Comparison of ENCODE assay signal across 18 mouse cellular contexts in genomic region chr1:184665243-184665642, GRCm38 (mm10).
DNase-seq lines count a peak whose midpoint lies in the region; ATAC-seq lines count a peak whose summit lies in the region.
"Had no signal": no experiment of that assay in that cellular context is flagged by ENCODE, and none has a peak within 500 bp of the region (broad histone marks: within the 10 kb centered on the region; RNA-seq: fewer than 3 reads in every experiment).

No protein-coding gene starts in this region.

- peak overlapping the region; percentile 35 for H3K4me2 ChIP-seq in liver, embryonic 16.5 days (ENCODE audit: low read depth, low read length)
- no peak overlapping the region for H3K4me2 ChIP-seq in hindbrain, embryonic 11.5 days (replicated peaks; ENCODE audit: low read depth, low read length)
- H3K4me2 ChIP-seq: embryonic facial prominence, embryonic 13.5 days; forebrain, embryonic 12.5 days; heart, embryonic 13.5 days; limb, embryonic 12.5 days had no signal

- 0 out of 2 replicates have a peak overlapping the region, but pooled peaks have one; percentile 40 for H3K9ac ChIP-seq in liver, embryonic 16.5 days (ENCODE audit: low read depth, low read length)
- no peak overlapping the region for H3K9ac ChIP-seq in hindbrain, embryonic 11.5 days (ENCODE audit: low read depth, low read length)
- H3K9ac ChIP-seq: embryonic facial prominence, embryonic 13.5 days; forebrain, embryonic 12.5 days; heart, embryonic 13.5 days; limb, embryonic 12.5 days had no signal

- peaks cover 52% of the 10 kb centered on the region for H3K4me1 ChIP-seq in erythroblast, embryonic 14.5 days (ENCODE audit: control insufficient read depth)
- peaks cover 25% of the 10 kb centered on the region for H3K4me1 ChIP-seq in liver, embryonic 16.5 days (ENCODE audit: control insufficient read depth, low read depth, low read length)
- no peaks in the 10 kb centered on the region for H3K4me1 ChIP-seq in hindbrain, embryonic 11.5 days (replicated peaks; ENCODE audit: control insufficient read depth, insufficient read depth, low read length)
- H3K4me1 ChIP-seq: limb, embryonic 12.5 days had no signal

- peak; percentile 79 for DNase-seq in heart, adult 11 months
- no peak for DNase-seq in heart, adult 18-20 months
- peak; percentile 23 for DNase-seq in ES-CJ7 (ENCODE audit: low read depth, low spot score)
- DNase-seq in hindbrain, embryonic 11.5 days (ENCODE audit: low spot score), result no peak
- DNase-seq in embryo, embryonic 9.5 days (ENCODE audit: extremely low spot score), result no peak
- DNase-seq in adrenal gland, postnatal 14 days, result no peak
- DNase-seq: adrenal gland, postnatal 36 days; cerebellum, adult 8-10 months; heart, postnatal 36 days; thymus, postnatal 36 days had no signal

- peaks cover 10% of the 10 kb centered on the region for H3K27me3 ChIP-seq in erythroblast, embryonic 14.5 days (ENCODE audit: control insufficient read depth)
- H3K27me3 ChIP-seq in liver, embryonic 16.5 days (ENCODE audit: control insufficient read depth, insufficient read depth, low read depth, low read length), result no peaks in the 10 kb centered on the region
- no peaks in the 10 kb centered on the region for H3K27me3 ChIP-seq in hindbrain, embryonic 11.5 days (ENCODE audit: control insufficient read depth, insufficient read depth, low read length)
- H3K27me3 ChIP-seq: embryonic facial prominence, embryonic 13.5 days; forebrain, embryonic 12.5 days; heart, embryonic 13.5 days; limb, embryonic 12.5 days; megakaryocyte, embryonic 14.5 days had no signal

- peak; percentile 79 for ATAC-seq in liver, embryonic 16.5 days (ENCODE audit: low read depth)
- ATAC-seq in hindbrain, embryonic 11.5 days (ENCODE audit: low FRiP score), result no peak

- no peaks in the 10 kb centered on the region for H3K9me3 ChIP-seq in erythroblast, embryonic 14.5 days (ENCODE audit: control insufficient read depth, low read length)
- no peaks in the 10 kb centered on the region for H3K9me3 ChIP-seq in liver, embryonic 16.5 days (replicated peaks; ENCODE audit: control insufficient read depth, low read length)
- H3K9me3 ChIP-seq in hindbrain, embryonic 11.5 days (ENCODE audit: control insufficient read depth, low read length), result no peaks in the 10 kb centered on the region
- H3K9me3 ChIP-seq: embryonic facial prominence, embryonic 13.5 days; forebrain, embryonic 12.5 days; limb, embryonic 12.5 days had no signal

- H3K4me3 ChIP-seq in erythroblast, embryonic 14.5 days (replicated peaks), result peak overlapping the region; percentile 25
- H3K4me3 ChIP-seq in liver, embryonic 16.5 days (ENCODE audit: low read depth, low read length), result 0 out of 2 replicates have a peak overlapping the region, but pooled peaks have one; percentile 16
- H3K4me3 ChIP-seq in hindbrain, embryonic 11.5 days (ENCODE audit: low read depth, low read length), result no peak overlapping the region
- H3K4me3 ChIP-seq: embryonic facial prominence, embryonic 13.5 days; forebrain, embryonic 12.5 days; heart, embryonic 13.5 days; layer of hippocampus, adult 2 months; limb, embryonic 12.5 days; megakaryocyte, embryonic 14.5 days had no signal

- no peaks in the 10 kb centered on the region for H3K36me3 ChIP-seq in erythroblast, embryonic 14.5 days (ENCODE audit: control insufficient read depth)
- no peaks in the 10 kb centered on the region for H3K36me3 ChIP-seq in liver, embryonic 16.5 days (ENCODE audit: control insufficient read depth, insufficient read depth)
- no peaks in the 10 kb centered on the region for H3K36me3 ChIP-seq in hindbrain, embryonic 11.5 days (ENCODE audit: control insufficient read depth, insufficient read depth, low read length)
- H3K36me3 ChIP-seq: embryonic facial prominence, embryonic 13.5 days; forebrain, embryonic 12.5 days; heart, embryonic 13.5 days; limb, embryonic 12.5 days had no signal

- 0 out of 2 replicates have a peak overlapping the region, but pooled peaks have one; percentile 68 for H3K27ac ChIP-seq in liver, embryonic 16.5 days (ENCODE audit: low read length)
- no peak overlapping the region for H3K27ac ChIP-seq in hindbrain, embryonic 11.5 days (ENCODE audit: low read depth, low read length)
- H3K27ac ChIP-seq: embryonic facial prominence, embryonic 13.5 days; forebrain, embryonic 12.5 days; heart, embryonic 13.5 days; layer of hippocampus, adult 2 months; limb, embryonic 12.5 days had no signal

- WGBS in liver, embryonic 16.5 days (ENCODE audit: insufficient replicate concordance), result 47% methylated on average over 12 of the region's 12 CpGs
- WGBS in hindbrain, embryonic 11.5 days, result 82% methylated on average over 12 of the region's 12 CpGs

Comparison
In these comparisons a context has a peak if more than half of its experiments do, and no peak if none do; other contexts are left out.
1. DNase-seq: peak in heart, adult 11 months (single experiment) and ES-CJ7 (single experiment); none in heart, adult 18-20 months (0 of 2), hindbrain, embryonic 11.5 days (single experiment), embryo, embryonic 9.5 days (single experiment) and adrenal gland, postnatal 14 days (single experiment).